Mouse (Mus musculus): Measurements from ENCODE around the gene 4933430I17Rik. TPM values are rescaled to one million over a fixed set of nuclear protein-coding genes. Genes with fewer than 3 reads are reported as not detected.
A peak's percentile ranks its signal among the peaks of the same experiment; 100 is the strongest.

The 4933430I17Rik gene
- polyA plus RNA-seq, 1 experiment: 1.3 TPM

GRCm38 (mm10) chr4:62519849-62520233 lies 5.3 kb upstream of the 4933430I17Rik start, which contains the start of gene Alad:
Alad (minus strand) TSS chr4:62519918.
- no peaks in the 10 kb centered on the region for H3K27me3 ChIP-seq (ENCODE audit: control insufficient read depth, insufficient read depth, low read length, poor library complexity, severe bottlenecking)
- H3K27ac ChIP-seq (ENCODE audit: insufficient read depth, low read length): peak within 1 kb of the TSS; percentile 32; the same call in 1 of the 2 replicates
- H3K9me3 ChIP-seq (replicated peaks; ENCODE audit: control insufficient read depth, insufficient read depth, low read length, poor library complexity, severe bottlenecking): no peaks in the 10 kb centered on the region
- H3K9ac ChIP-seq (ENCODE audit: low read depth, poor library complexity, severe bottlenecking): peak within 1 kb of the TSS; percentile 65
- TF ChIP-seq CTCF (IDR thresholded peaks at IDR 0.05; ENCODE audit: low read depth, low read length): no peak
- peak; percentile 69 for TF ChIP-seq POLR2A (IDR thresholded peaks at IDR 0.05; ENCODE audit: insufficient read depth, low read length)
- TF ChIP-seq EP300 (IDR thresholded peaks at IDR 0.05; ENCODE audit: insufficient read depth, low read depth, low read length): peak; percentile 51; the same call in 1 of the 2 replicates
- H3K4me1 ChIP-seq (ENCODE audit: control insufficient read depth, insufficient read depth, low read length): no peaks in the 10 kb centered on the region
- no peaks in the 10 kb centered on the region for H3K36me3 ChIP-seq (ENCODE audit: control insufficient read depth, insufficient read depth, low read length, poor library complexity, severe bottlenecking)
- H3K4me3 ChIP-seq (ENCODE audit: low read depth, low read length): peak within 1 kb of the TSS; percentile 80

GRCm38 (mm10) chr4:62520892-62521400 lies 4.2 kb upstream of the 4933430I17Rik start:
- Histone ChIP-seq H3K9me3 (replicated peaks; ENCODE audit: control insufficient read depth, insufficient read depth, low read length, poor library complexity, severe bottlenecking) (no peaks in the 10 kb centered on the region), H3K9ac (ENCODE audit: low read depth, poor library complexity, severe bottlenecking) (peak overlapping the region; percentile 28; the same call in 1 of the 2 replicates), H3K4me1 (ENCODE audit: control insufficient read depth, insufficient read depth, low read length) (no peaks in the 10 kb centered on the region), H3K27me3 (ENCODE audit: control insufficient read depth, insufficient read depth, low read length, poor library complexity, severe bottlenecking) (no peaks in the 10 kb centered on the region), H3K27ac (ENCODE audit: insufficient read depth, low read length) (no peak overlapping the region), H3K36me3 (ENCODE audit: control insufficient read depth, insufficient read depth, low read length, poor library complexity, severe bottlenecking) (no peaks in the 10 kb centered on the region), H3K4me3 (ENCODE audit: low read depth, low read length) (no peak overlapping the region)
- no peak for TF ChIP-seq CTCF (IDR thresholded peaks at IDR 0.05; ENCODE audit: low read depth, low read length)
- no peak for TF ChIP-seq EP300 (IDR thresholded peaks at IDR 0.05; ENCODE audit: insufficient read depth, low read depth, low read length)
- TF ChIP-seq POLR2A (IDR thresholded peaks at IDR 0.05; ENCODE audit: insufficient read depth, low read length): no peak

GRCm38 (mm10) chr4:62525489-62525811 lies 281 bp downstream of the 4933430I17Rik start:
- no peak overlapping the region for H3K27ac ChIP-seq (ENCODE audit: insufficient read depth, low read length)
- TF ChIP-seq POLR2A (IDR thresholded peaks at IDR 0.05; ENCODE audit: insufficient read depth, low read length) (no peak), EP300 (IDR thresholded peaks at IDR 0.05; ENCODE audit: insufficient read depth, low read depth, low read length) (no peak), CTCF (IDR thresholded peaks at IDR 0.05; ENCODE audit: low read depth, low read length) (no peak)
- peak overlapping the region; percentile 17; the same call in 1 of the 2 replicates for H3K4me3 ChIP-seq (ENCODE audit: low read depth, low read length)
- no peaks in the 10 kb centered on the region for H3K36me3 ChIP-seq (ENCODE audit: control insufficient read depth, insufficient read depth, low read length, poor library complexity, severe bottlenecking)
- no peaks in the 10 kb centered on the region for H3K27me3 ChIP-seq (ENCODE audit: control insufficient read depth, insufficient read depth, low read length, poor library complexity, severe bottlenecking)
- no peaks in the 10 kb centered on the region for H3K9me3 ChIP-seq (replicated peaks; ENCODE audit: control insufficient read depth, insufficient read depth, low read length, poor library complexity, severe bottlenecking)
- no peak overlapping the region for H3K9ac ChIP-seq (ENCODE audit: low read depth, poor library complexity, severe bottlenecking)
- no peaks in the 10 kb centered on the region for H3K4me1 ChIP-seq (ENCODE audit: control insufficient read depth, insufficient read depth, low read length)

- no peaks in the 10 kb centered on the region for H3K9me3 ChIP-seq (replicated peaks; ENCODE audit: control insufficient read depth, insufficient read depth, low read length, poor library complexity, severe bottlenecking)
- TF ChIP-seq EP300 (IDR thresholded peaks at IDR 0.05; ENCODE audit: insufficient read depth, low read depth, low read length) (no peak), CTCF (IDR thresholded peaks at IDR 0.05; ENCODE audit: low read depth, low read length) (no peak), POLR2A (IDR thresholded peaks at IDR 0.05; ENCODE audit: insufficient read depth, low read length) (no peak)
- H3K4me3 ChIP-seq (ENCODE audit: low read depth, low read length): no peak overlapping the region
- no peak overlapping the region for H3K9ac ChIP-seq (ENCODE audit: low read depth, poor library complexity, severe bottlenecking)
- no peak overlapping the region for H3K27ac ChIP-seq (ENCODE audit: insufficient read depth, low read length)
- H3K36me3 ChIP-seq (ENCODE audit: control insufficient read depth, insufficient read depth, low read length, poor library complexity, severe bottlenecking): no peaks in the 10 kb centered on the region
- no peaks in the 10 kb centered on the region for H3K27me3 ChIP-seq (ENCODE audit: control insufficient read depth, insufficient read depth, low read length, poor library complexity, severe bottlenecking)
- H3K4me1 ChIP-seq (ENCODE audit: control insufficient read depth, insufficient read depth, low read length): no peaks in the 10 kb centered on the region
Measured at GRCm38 (mm10) chr4:62526256-62526655, 1.1 kb downstream of the 4933430I17Rik start.

GRCm38 (mm10) chr4:62527655-62528054 lies 2.5 kb downstream of the 4933430I17Rik start:
- Histone ChIP-seq H3K4me1 (ENCODE audit: control insufficient read depth, insufficient read depth, low read length) (no peaks in the 10 kb centered on the region), H3K27me3 (ENCODE audit: control insufficient read depth, insufficient read depth, low read length, poor library complexity, severe bottlenecking) (no peaks in the 10 kb centered on the region), H3K36me3 (ENCODE audit: control insufficient read depth, insufficient read depth, low read length, poor library complexity, severe bottlenecking) (no peaks in the 10 kb centered on the region), H3K9ac (ENCODE audit: low read depth, poor library complexity, severe bottlenecking) (no peak overlapping the region), H3K27ac (ENCODE audit: insufficient read depth, low read length) (no peak overlapping the region), H3K9me3 (replicated peaks; ENCODE audit: control insufficient read depth, insufficient read depth, low read length, poor library complexity, severe bottlenecking) (no peaks in the 10 kb centered on the region), H3K4me3 (ENCODE audit: low read depth, low read length) (no peak overlapping the region)
- TF ChIP-seq POLR2A (IDR thresholded peaks at IDR 0.05; ENCODE audit: insufficient read depth, low read length) (no peak), CTCF (IDR thresholded peaks at IDR 0.05; ENCODE audit: low read depth, low read length) (no peak), EP300 (IDR thresholded peaks at IDR 0.05; ENCODE audit: insufficient read depth, low read depth, low read length) (no peak)

- H3K4me1 ChIP-seq (ENCODE audit: control insufficient read depth, insufficient read depth, low read length): no peaks in the 10 kb centered on the region
- H3K27ac ChIP-seq (ENCODE audit: insufficient read depth, low read length): no peak overlapping the region
- no peaks in the 10 kb centered on the region for H3K36me3 ChIP-seq (ENCODE audit: control insufficient read depth, insufficient read depth, low read length, poor library complexity, severe bottlenecking)
- H3K27me3 ChIP-seq (ENCODE audit: control insufficient read depth, insufficient read depth, low read length, poor library complexity, severe bottlenecking): no peaks in the 10 kb centered on the region
- TF ChIP-seq POLR2A (IDR thresholded peaks at IDR 0.05; ENCODE audit: insufficient read depth, low read length): no peak
- no peak overlapping the region for H3K4me3 ChIP-seq (ENCODE audit: low read depth, low read length)
- H3K9me3 ChIP-seq (replicated peaks; ENCODE audit: control insufficient read depth, insufficient read depth, low read length, poor library complexity, severe bottlenecking): no peaks in the 10 kb centered on the region
- no peak overlapping the region for H3K9ac ChIP-seq (ENCODE audit: low read depth, poor library complexity, severe bottlenecking)
Measured at GRCm38 (mm10) chr4:62533729-62534128, 8.6 kb downstream of the 4933430I17Rik start.
